Mouse (Mus musculus): ENCODE measurements at regions not wholly inside any gene's neighbourhood (a gene's known extent, or its start where the extent isn't known, plus 50 kb on each side); places are given as distances from the start of the nearest gene placed in this dataset.

DNA sequence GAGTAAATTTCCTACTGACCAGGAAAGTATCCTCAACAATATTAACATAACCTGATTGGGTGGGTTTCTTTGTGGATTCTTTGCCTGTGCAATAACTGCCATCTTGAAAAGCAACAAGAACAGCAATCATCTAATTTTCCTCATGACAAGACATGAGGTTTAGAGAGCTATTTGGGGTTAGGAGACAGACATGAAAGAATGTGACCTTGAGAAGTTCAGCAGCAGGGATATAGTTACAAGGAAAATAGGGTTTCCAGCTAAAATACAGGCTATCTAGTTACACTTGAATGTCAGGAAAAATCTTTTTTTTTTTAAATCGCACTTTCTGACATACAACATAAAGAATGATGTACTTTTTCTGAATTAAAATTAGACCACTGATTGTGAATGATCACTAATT lies 83.7 kb upstream of the Lama2 start:
- Histone ChIP-seq H3K36me3 (ENCODE audit: insufficient read depth, low read length) (no peaks in the 10 kb centered on the region), H3K9ac (replicated peaks; ENCODE audit: low read length, poor library complexity, severe bottlenecking) (no peak overlapping the region), H3K27ac (ENCODE audit: low read depth, low read length) (no peak overlapping the region), H3K4me2 (ENCODE audit: low read depth, low read length, poor library complexity, severe bottlenecking) (no peak overlapping the region), H3K4me1 (ENCODE audit: insufficient read depth, low read length) (no peaks in the 10 kb centered on the region), H3K9me3 (ENCODE audit: low read length) (no peaks in the 10 kb centered on the region), H3K4me3 (ENCODE audit: low read depth, low read length) (no peak overlapping the region), H3K27me3 (ENCODE audit: insufficient read depth, low read length) (no peaks in the 10 kb centered on the region)
- ATAC-seq (ENCODE audit: low FRiP score) (no peak), DNase-seq (ENCODE audit: low spot score) (no peak)
- WGBS, result 83% methylated on average over 1 of the region's 1 CpGs
- TF ChIP-seq CTCF (IDR thresholded peaks at IDR 0.05), result no peak

DNA sequence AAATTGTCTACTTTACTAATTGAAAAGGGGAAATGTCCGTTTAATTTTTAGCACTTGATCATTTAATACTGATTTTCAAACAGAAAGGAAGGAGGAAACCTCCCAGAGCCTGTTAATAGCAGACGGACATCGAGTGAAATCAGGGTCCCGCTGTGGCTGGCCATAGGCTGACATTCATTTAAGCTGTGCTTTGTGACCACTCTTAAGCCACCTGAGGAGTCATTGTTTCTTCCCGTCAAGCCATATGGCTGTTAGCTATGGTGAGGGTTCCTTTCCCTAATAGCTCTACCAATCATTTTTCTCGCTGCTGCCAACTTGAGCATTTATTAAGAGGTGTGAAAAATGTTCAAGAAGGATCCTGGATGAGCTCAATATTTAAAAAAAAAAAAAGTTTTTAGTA lies 78.7 kb upstream of the Lama2 start:
- H3K27ac ChIP-seq (ENCODE audit: low read depth, low read length), result no peak overlapping the region
- TF ChIP-seq CTCF (IDR thresholded peaks at IDR 0.05), result no peak
- H3K4me1 ChIP-seq (ENCODE audit: insufficient read depth, low read length), result no peaks in the 10 kb centered on the region
- ATAC-seq (ENCODE audit: low FRiP score) (no peak), DNase-seq (ENCODE audit: low spot score) (no peak)
- H3K4me3 ChIP-seq (ENCODE audit: low read depth, low read length), result no peak overlapping the region
- H3K4me2 ChIP-seq (ENCODE audit: low read depth, low read length, poor library complexity, severe bottlenecking), result no peak overlapping the region
- H3K27me3 ChIP-seq (ENCODE audit: insufficient read depth, low read length), result no peaks in the 10 kb centered on the region
- H3K9me3 ChIP-seq (ENCODE audit: low read length), result no peaks in the 10 kb centered on the region
- no peaks in the 10 kb centered on the region for H3K36me3 ChIP-seq (ENCODE audit: insufficient read depth, low read length)
- 24% methylated on average over 6 of the region's 6 CpGs for WGBS
- no peak overlapping the region for H3K9ac ChIP-seq (replicated peaks; ENCODE audit: low read length, poor library complexity, severe bottlenecking)

DNA sequence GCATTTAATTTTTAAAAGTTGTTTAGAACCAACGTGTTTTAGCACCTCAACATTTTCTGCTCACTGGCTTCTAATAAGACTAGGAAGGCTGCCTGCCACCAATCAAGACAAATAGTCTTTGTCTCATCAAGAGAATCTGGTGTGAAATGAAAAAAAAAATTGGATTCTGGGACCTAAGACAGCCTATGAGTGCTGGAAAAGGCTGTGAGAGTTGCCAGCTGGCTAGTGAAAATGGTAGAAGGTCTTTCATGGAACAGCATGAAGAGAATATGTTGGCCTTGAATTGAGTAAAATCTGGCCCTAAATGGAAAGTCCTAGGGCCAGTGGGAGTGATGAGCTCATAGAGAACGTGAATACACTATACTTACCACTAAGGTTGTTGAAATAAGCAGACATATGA lies 61.8 kb upstream of the Lama2 start:
- WGBS, result 75% methylated on average over 2 of the region's 2 CpGs
- no peak for ATAC-seq (ENCODE audit: low FRiP score)
- peak; percentile 25 for DNase-seq (ENCODE audit: low spot score)

DNA sequence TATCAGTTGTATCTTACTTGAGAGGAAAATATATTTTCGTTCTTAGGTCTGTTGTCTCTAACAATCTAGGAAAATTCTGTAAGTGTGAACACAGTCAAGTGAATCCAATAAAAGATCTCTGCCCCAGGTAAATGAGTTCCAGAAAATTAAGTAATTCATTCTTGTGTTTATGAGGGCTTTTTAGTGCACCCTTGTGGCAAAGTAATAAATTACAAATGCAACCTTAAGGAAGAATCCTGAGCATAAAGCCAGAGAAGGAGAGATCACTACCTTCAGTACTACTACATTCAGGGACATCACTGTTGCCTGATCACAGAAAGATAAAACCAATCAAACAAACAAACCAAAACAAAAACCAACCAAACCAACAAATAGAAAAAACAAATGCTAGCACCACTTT lies 56.0 kb upstream of the Lama2 start:
- ATAC-seq (ENCODE audit: low FRiP score), result no peak
- Histone ChIP-seq H3K36me3 (ENCODE audit: insufficient read depth, low read length) (no peaks in the 10 kb centered on the region), H3K27me3 (ENCODE audit: insufficient read depth, low read length) (no peaks in the 10 kb centered on the region), H3K9me3 (ENCODE audit: low read length) (no peaks in the 10 kb centered on the region), H3K4me3 (ENCODE audit: low read depth, low read length) (no peak overlapping the region), H3K4me1 (ENCODE audit: insufficient read depth, low read length) (no peaks in the 10 kb centered on the region), H3K9ac (replicated peaks; ENCODE audit: low read length, poor library complexity, severe bottlenecking) (no peak overlapping the region), H3K4me2 (ENCODE audit: low read depth, low read length, poor library complexity, severe bottlenecking) (no peak overlapping the region), H3K27ac (ENCODE audit: low read depth, low read length) (no peak overlapping the region)
- TF ChIP-seq CTCF (IDR thresholded peaks at IDR 0.05), result peak; percentile 39
- 80% methylated on average over 1 of the region's 1 CpGs for WGBS
- DNase-seq (ENCODE audit: low spot score), result no peak

More for the DNA sequence above, 61.8 kb upstream of the Lama2 start:
- no peak overlapping the region for H3K9ac ChIP-seq (replicated peaks; ENCODE audit: low read length, poor library complexity, severe bottlenecking)
- H3K9me3 ChIP-seq (ENCODE audit: low read length), result no peaks in the 10 kb centered on the region
- H3K27me3 ChIP-seq (ENCODE audit: insufficient read depth, low read length), result no peaks in the 10 kb centered on the region
- H3K36me3 ChIP-seq (ENCODE audit: insufficient read depth, low read length), result no peaks in the 10 kb centered on the region
- TF ChIP-seq CTCF (IDR thresholded peaks at IDR 0.05), result no peak
- no peaks in the 10 kb centered on the region for H3K4me1 ChIP-seq (ENCODE audit: insufficient read depth, low read length)
- H3K4me2 ChIP-seq (ENCODE audit: low read depth, low read length, poor library complexity, severe bottlenecking), result no peak overlapping the region
- H3K27ac ChIP-seq (ENCODE audit: low read depth, low read length), result no peak overlapping the region
- H3K4me3 ChIP-seq (ENCODE audit: low read depth, low read length), result no peak overlapping the region

DNA sequence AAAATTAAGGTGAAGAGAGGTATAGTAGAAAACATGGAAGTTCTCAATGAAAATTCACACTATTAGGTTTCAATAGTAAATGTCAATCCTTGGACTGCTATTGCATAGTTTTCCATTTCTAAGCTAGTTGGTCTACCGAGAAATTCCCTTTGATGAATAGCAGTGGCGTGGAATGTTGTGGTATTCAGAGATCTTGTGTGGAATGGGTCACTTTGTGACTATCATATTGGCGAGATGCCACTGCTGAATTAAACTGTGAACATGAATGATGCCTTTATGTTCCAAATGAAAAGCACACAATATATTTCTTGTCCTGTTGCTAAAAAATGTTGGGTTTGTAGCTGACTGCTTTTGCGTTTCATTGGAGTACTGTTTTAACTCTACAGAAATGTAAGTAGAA lies 54.8 kb upstream of the Lama2 start:
- Histone ChIP-seq H3K9ac (replicated peaks; ENCODE audit: low read length, poor library complexity, severe bottlenecking) (no peak overlapping the region), H3K36me3 (ENCODE audit: insufficient read depth, low read length) (no peaks in the 10 kb centered on the region), H3K27ac (ENCODE audit: low read depth, low read length) (no peak overlapping the region), H3K27me3 (ENCODE audit: insufficient read depth, low read length) (no peaks in the 10 kb centered on the region), H3K4me3 (ENCODE audit: low read depth, low read length) (no peak overlapping the region), H3K4me1 (ENCODE audit: insufficient read depth, low read length) (no peaks in the 10 kb centered on the region), H3K9me3 (ENCODE audit: low read length) (no peaks in the 10 kb centered on the region), H3K4me2 (ENCODE audit: low read depth, low read length, poor library complexity, severe bottlenecking) (no peak overlapping the region)
- ATAC-seq (ENCODE audit: low FRiP score), result no peak
- no peak for DNase-seq (ENCODE audit: low spot score)
- 69% methylated on average over 4 of the region's 4 CpGs for WGBS
- no peak for TF ChIP-seq CTCF (IDR thresholded peaks at IDR 0.05)

Data from midbrain, postnatal 0 days (tissue).